Mouse (Mus musculus): ENCODE results near the gene Tm7sf2.

DNA sequence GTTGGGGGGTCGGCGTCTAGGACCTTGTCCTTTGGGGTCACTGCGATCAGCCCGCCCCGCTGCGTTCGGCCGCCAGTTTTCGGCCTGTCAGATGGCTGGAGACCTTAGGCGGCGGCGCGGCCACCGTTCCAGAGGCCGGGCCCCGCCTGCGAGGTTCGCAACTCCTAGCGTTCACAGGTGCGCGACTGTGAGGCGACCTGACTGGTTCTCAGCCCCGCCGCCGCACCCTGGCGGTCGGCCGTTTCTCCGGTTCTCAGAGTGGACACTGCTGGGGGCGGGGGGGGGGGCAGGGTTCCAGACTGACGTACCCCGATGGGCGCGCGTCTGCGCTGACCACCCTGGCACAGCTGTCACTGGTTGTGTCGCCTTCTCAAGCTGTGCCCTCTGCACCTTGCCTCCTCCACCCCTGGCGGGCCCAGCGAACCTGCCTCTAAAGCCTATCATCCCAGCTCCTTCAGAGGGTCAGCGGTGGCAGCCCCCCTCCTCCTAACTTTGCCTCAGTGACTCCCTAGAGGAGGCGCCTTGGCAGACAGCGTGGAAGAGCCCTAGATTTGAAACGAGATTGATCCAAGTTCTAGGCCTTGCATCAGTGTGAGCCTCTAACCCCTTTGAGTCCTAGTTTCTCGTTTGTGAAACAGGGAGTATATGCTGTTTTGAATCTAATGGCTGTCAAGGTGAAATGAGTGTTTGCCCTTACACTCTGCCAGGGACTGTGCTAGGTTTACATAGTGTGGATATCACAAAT lies 20.8 kb downstream of the Tm7sf2 start:
- TF ChIP-seq CTCF (IDR thresholded peaks at IDR 0.05; ENCODE audit: borderline replicate concordance, insufficient read depth, low read length): no peak
- no peak for TF ChIP-seq POLR2A (IDR thresholded peaks at IDR 0.05; ENCODE audit: low read depth, low read length)

Measured in embryonic fibroblast, embryonic 13.5 days (primary cell).